Mouse (Mus musculus): ENCODE measurements around the gene Kif5a. TPM values are rescaled to one million over a fixed set of nuclear protein-coding genes. Genes with fewer than 3 reads are reported as not detected.
A peak's percentile ranks its signal among the peaks of the same experiment; 100 is the strongest.

The Kif5a gene
- polyA plus RNA-seq, 1 experiment = 0.29 TPM

- no peak overlapping the region for H3ac ChIP-seq (ENCODE audit: control insufficient read depth, insufficient read length, low read depth)
- H3K27me3 ChIP-seq (ENCODE audit: control insufficient read depth, insufficient read depth, insufficient read length) = no peaks in the 10 kb centered on the region
- peaks cover 25% of the 10 kb centered on the region for H3K79me3 ChIP-seq (ENCODE audit: low read depth)
- H3K4me3 ChIP-seq (ENCODE audit: insufficient read depth, poor library complexity, severe bottlenecking) = no peak overlapping the region
- TF ChIP-seq CTCF (IDR thresholded peaks at IDR 0.05; ENCODE audit: control insufficient read depth, insufficient read depth, insufficient read length) = no peak
- TF ChIP-seq MAX (IDR thresholded peaks at IDR 0.05) = no peak
- no peak for TF ChIP-seq CEBPB (IDR thresholded peaks at IDR 0.05; ENCODE audit: low read depth)
- TF ChIP-seq MYOD1 (IDR thresholded peaks at IDR 0.05; ENCODE audit: control insufficient read depth, insufficient read length, low read depth) = no peak
- TF ChIP-seq FOSL1 (IDR thresholded peaks at IDR 0.05; ENCODE audit: insufficient read depth, low read length, poor library complexity, severe bottlenecking) = no peak
- TF ChIP-seq MYOG (IDR thresholded peaks at IDR 0.05; ENCODE audit: control insufficient read depth, extremely low read depth, insufficient read length) = no peak
- no peak for TF ChIP-seq USF1 (IDR thresholded peaks at IDR 0.05; ENCODE audit: low read depth)
- peaks cover 44% of the 10 kb centered on the region for H3K79me2 ChIP-seq (ENCODE audit: control insufficient read depth, insufficient read depth)
- H3K36me3 ChIP-seq (ENCODE audit: control insufficient read depth, insufficient read depth) = peaks cover 49% of the 10 kb centered on the region
Observed at GRCm38 (mm10) chr10:127269884-127270283, 6.7 kb upstream of the Kif5a start.

GRCm38 (mm10) chr10:127269036-127269435, 5.9 kb upstream of the Kif5a start:
- no peak for TF ChIP-seq MAX (IDR thresholded peaks at IDR 0.05)
- no peak for TF ChIP-seq MYOG (IDR thresholded peaks at IDR 0.05; ENCODE audit: control insufficient read depth, extremely low read depth, insufficient read length)
- no peak for TF ChIP-seq CEBPB (IDR thresholded peaks at IDR 0.05; ENCODE audit: low read depth)
- no peak for TF ChIP-seq CTCF (IDR thresholded peaks at IDR 0.05; ENCODE audit: control insufficient read depth, insufficient read depth, insufficient read length)
- no peak for TF ChIP-seq MYOD1 (IDR thresholded peaks at IDR 0.05; ENCODE audit: control insufficient read depth, insufficient read length, low read depth)
- TF ChIP-seq FOSL1 (IDR thresholded peaks at IDR 0.05; ENCODE audit: insufficient read depth, low read length, poor library complexity, severe bottlenecking) = no peak
- no peak for TF ChIP-seq USF1 (IDR thresholded peaks at IDR 0.05; ENCODE audit: low read depth)
- peaks cover 25% of the 10 kb centered on the region for H3K79me3 ChIP-seq (ENCODE audit: low read depth)
- peaks cover 44% of the 10 kb centered on the region for H3K79me2 ChIP-seq (ENCODE audit: control insufficient read depth, insufficient read depth)
- H3ac ChIP-seq (ENCODE audit: control insufficient read depth, insufficient read length, low read depth) = no peak overlapping the region
- H3K27me3 ChIP-seq (ENCODE audit: control insufficient read depth, insufficient read depth, insufficient read length) = no peaks in the 10 kb centered on the region
- H3K4me3 ChIP-seq (ENCODE audit: insufficient read depth, poor library complexity, severe bottlenecking) = no peak overlapping the region
- H3K36me3 ChIP-seq (ENCODE audit: control insufficient read depth, insufficient read depth) = peaks cover 49% of the 10 kb centered on the region

- no peaks in the 10 kb centered on the region for H3K27me3 ChIP-seq (ENCODE audit: control insufficient read depth, insufficient read depth, insufficient read length)
- TF ChIP-seq MYOG (IDR thresholded peaks at IDR 0.05; ENCODE audit: control insufficient read depth, extremely low read depth, insufficient read length) (no peak), CTCF (IDR thresholded peaks at IDR 0.05; ENCODE audit: control insufficient read depth, insufficient read depth, insufficient read length) (no peak), USF1 (IDR thresholded peaks at IDR 0.05; ENCODE audit: low read depth) (no peak), CEBPB (IDR thresholded peaks at IDR 0.05; ENCODE audit: low read depth) (no peak), MAX (IDR thresholded peaks at IDR 0.05) (no peak), FOSL1 (IDR thresholded peaks at IDR 0.05; ENCODE audit: insufficient read depth, low read length, poor library complexity, severe bottlenecking) (no peak), MYOD1 (IDR thresholded peaks at IDR 0.05; ENCODE audit: control insufficient read depth, insufficient read length, low read depth) (no peak)
- H3K79me3 ChIP-seq (ENCODE audit: low read depth) = peaks cover 25% of the 10 kb centered on the region
- H3K4me3 ChIP-seq (ENCODE audit: insufficient read depth, poor library complexity, severe bottlenecking) = no peak overlapping the region
- H3ac ChIP-seq (ENCODE audit: control insufficient read depth, insufficient read length, low read depth) = peak overlapping the region; percentile 10
- peaks cover 44% of the 10 kb centered on the region for H3K79me2 ChIP-seq (ENCODE audit: control insufficient read depth, insufficient read depth)
- peaks cover 48% of the 10 kb centered on the region for H3K36me3 ChIP-seq (ENCODE audit: control insufficient read depth, insufficient read depth)
Observed at GRCm38 (mm10) chr10:127268401-127268800, 5.3 kb upstream of the Kif5a start.

- peaks cover 44% of the 10 kb centered on the region for H3K79me2 ChIP-seq (ENCODE audit: control insufficient read depth, insufficient read depth)
- TF ChIP-seq CEBPB (IDR thresholded peaks at IDR 0.05; ENCODE audit: low read depth) = no peak
- TF ChIP-seq USF1 (IDR thresholded peaks at IDR 0.05; ENCODE audit: low read depth) = no peak
- TF ChIP-seq FOSL1 (IDR thresholded peaks at IDR 0.05; ENCODE audit: insufficient read depth, low read length, poor library complexity, severe bottlenecking) = no peak
- TF ChIP-seq MYOG (IDR thresholded peaks at IDR 0.05; ENCODE audit: control insufficient read depth, extremely low read depth, insufficient read length) = no peak
- TF ChIP-seq MYOD1 (IDR thresholded peaks at IDR 0.05; ENCODE audit: control insufficient read depth, insufficient read length, low read depth) = no peak
- no peak for TF ChIP-seq MAX (IDR thresholded peaks at IDR 0.05)
- no peak for TF ChIP-seq CTCF (IDR thresholded peaks at IDR 0.05; ENCODE audit: control insufficient read depth, insufficient read depth, insufficient read length)
- H3ac ChIP-seq (ENCODE audit: control insufficient read depth, insufficient read length, low read depth) = peak overlapping the region; percentile 90
- H3K36me3 ChIP-seq (ENCODE audit: control insufficient read depth, insufficient read depth) = peaks cover 38% of the 10 kb centered on the region
- peaks cover 25% of the 10 kb centered on the region for H3K79me3 ChIP-seq (ENCODE audit: low read depth)
- H3K4me3 ChIP-seq (ENCODE audit: insufficient read depth, poor library complexity, severe bottlenecking) = peak overlapping the region; percentile 99
- H3K27me3 ChIP-seq (ENCODE audit: control insufficient read depth, insufficient read depth, insufficient read length) = peaks cover 9% of the 10 kb centered on the region
Observed at GRCm38 (mm10) chr10:127267318-127267717, 4.2 kb upstream of the Kif5a start.

GRCm38 (mm10) chr10:127266112-127267091, 3.3 kb upstream of the Kif5a start, which contains the start of gene Dctn2:
TSS of gene Dctn2 (plus strand) at chr10:127266368.
- peaks cover 37% of the 10 kb centered on the region for H3K36me3 ChIP-seq (ENCODE audit: control insufficient read depth, insufficient read depth)
- H3K27me3 ChIP-seq (ENCODE audit: control insufficient read depth, insufficient read depth, insufficient read length) = peaks cover 10% of the 10 kb centered on the region
- H3ac ChIP-seq (ENCODE audit: control insufficient read depth, insufficient read length, low read depth) = peak within 1 kb of the TSS; percentile 90
- TF ChIP-seq USF1 (IDR thresholded peaks at IDR 0.05; ENCODE audit: low read depth) = no peak
- TF ChIP-seq MAX (IDR thresholded peaks at IDR 0.05) = peak; percentile 50
- H3K79me2 ChIP-seq (ENCODE audit: control insufficient read depth, insufficient read depth) = peaks cover 44% of the 10 kb centered on the region
- H3K79me3 ChIP-seq (ENCODE audit: low read depth) = peaks cover 25% of the 10 kb centered on the region
- peak within 1 kb of the TSS; percentile 99 for H3K4me3 ChIP-seq (ENCODE audit: insufficient read depth, poor library complexity, severe bottlenecking)

Data from C2C12 (cell line).